Mouse (Mus musculus) limb, embryonic 14.5 days (tissue): Measurements from ENCODE around the gene Slc5a5. TPM values are rescaled to one million over a fixed set of nuclear protein-coding genes. Genes with fewer than 3 reads are reported as not detected.
A peak's percentile ranks its signal among the peaks of the same experiment; 100 is the strongest.

Experiments used
- ATAC-seq: fragments of 200-750 bp; cut with Nextera tagmentation; 2 replicates; pipeline ENCODE4 v1.8.0; 2017; ENCODE audit warnings: low read depth, moderate number of reproducible peaks, moderate TSS enrichment; ENCODE audit not compliant: low FRiP score
- DNase-seq: peaks from one replicate; pipeline ENCODE4 v3.0.0-alpha.2; 2015; ENCODE audit warnings: low spot score
- H3K27ac ChIP-seq: fragments of 300-500 bp; sonication (generic); replicated peaks from 2 replicates; pipeline ENCODE4 v1.5.1; 2014; ENCODE audit warnings: low read depth, mild to moderate bottlenecking, low read length, moderate library complexity, mixed read lengths
- H3K27me3 ChIP-seq: fragments of 300-500 bp; sonication (generic); 2 replicates; pipeline ENCODE4 v1.6.1; 2014; ENCODE audit warnings: low read length, mixed read lengths; ENCODE audit not compliant: control insufficient read depth, insufficient read depth
- H3K36me3 ChIP-seq: fragments of 300-500 bp; sonication (generic); 2 replicates; pipeline ENCODE4 v1.6.1; 2014; ENCODE audit warnings: mild to moderate bottlenecking, low read length, moderate library complexity, mixed read lengths; ENCODE audit not compliant: control insufficient read depth, insufficient read depth
- H3K4me1 ChIP-seq: fragments of 300-500 bp; sonication (generic); 2 replicates; pipeline ENCODE4 v1.6.1; 2014; ENCODE audit warnings: antibody characterized with exemption, low read length, mixed read lengths; ENCODE audit not compliant: control insufficient read depth, insufficient read depth
- H3K4me2 ChIP-seq: fragments of 300-500 bp; sonication (generic); replicated peaks from 2 replicates; pipeline ENCODE4 v1.6.1; 2014; ENCODE audit warnings: low read depth, mild to moderate bottlenecking, low read length, moderate library complexity; ENCODE audit not compliant: severe bottlenecking
- H3K4me3 ChIP-seq: fragments of 300-500 bp; sonication (generic); replicated peaks from 2 replicates; pipeline ENCODE4 v1.5.1; 2014; ENCODE audit warnings: low read length
- H3K9ac ChIP-seq: fragments of 300-500 bp; sonication (generic); 2 replicates; pipeline ENCODE4 v1.6.1; 2014; ENCODE audit warnings: mild to moderate bottlenecking, low read depth, low read length, moderate library complexity; ENCODE audit not compliant: severe bottlenecking
- H3K9me3 ChIP-seq: fragments of 300-500 bp; sonication (generic); 2 replicates; pipeline ENCODE4 v1.6.1; 2016; ENCODE audit warnings: low read length; ENCODE audit not compliant: control insufficient read depth
- POLR2A ChIP-seq: fragments of 200-500 bp; IDR thresholded peaks from 2 replicates; pipeline ENCODE4 v1.8.0; 2012; ENCODE audit warnings: inconsistent platforms, mild to moderate bottlenecking, moderate library complexity, borderline replicate concordance; ENCODE audit not compliant: insufficient read depth, insufficient read length; ENCODE audit errors: extremely low read depth
- WGBS: fragments of 180-500 bp; shearing (Covaris S2); extraction: QIAGEN DNeasy Blood & Tissue Kit; methylation state at CpG from one replicate; pipeline ENCODE4 v1.1.7; 2014; 5-methylcytosine and 5-hydroxymethylcytosine counted together
- polyA plus RNA-seq, 2 experiments: library from polyadenylated mRNA; depleted of rRNA in 1 of 2; stranded (reverse) in 1 of 2; unstranded in 1 of 2; fragments of >200 nt; fragmentation: Nextera tagmentation in 1 of 2; extraction: Ambion mirVana in 1 of 2; gene quantifications; 2 replicates each; pipeline versions ENCODE4 v1.2.1 to v1.2.3; 2012 to 2014

The Slc5a5 gene
- polyA plus RNA-seq, 2 experiments = 0.83 to 1.4 TPM

DNA sequence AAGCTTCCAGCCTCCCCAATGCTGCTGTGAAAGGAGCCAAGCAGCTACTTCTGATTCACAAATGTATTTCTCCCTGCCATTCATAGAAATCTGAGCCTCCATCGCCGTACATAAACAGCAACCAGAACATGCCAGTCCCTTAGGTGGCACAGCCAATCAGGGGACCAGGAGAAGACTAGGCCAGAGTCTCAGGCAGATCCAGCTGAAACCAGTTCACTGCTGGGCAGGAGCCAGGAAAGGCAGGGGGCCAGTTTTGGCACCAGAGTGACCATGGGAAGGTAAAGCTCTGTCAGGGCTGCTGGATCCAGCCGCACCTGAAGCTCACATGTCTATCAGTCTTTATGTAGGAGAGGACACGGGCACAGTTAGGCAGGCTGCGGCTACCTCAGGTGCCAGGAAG, 1.9 kb downstream of the Slc5a5 start:
- no peak for DNase-seq
- Histone ChIP-seq H3K9ac (no peak overlapping the region), H3K27ac (no peak overlapping the region), H3K27me3 (peaks cover 33% of the 10 kb centered on the region), H3K4me3 (no peak overlapping the region), H3K4me2 (no peak overlapping the region), H3K4me1 (peaks cover 3% of the 10 kb centered on the region; the same call in 1 of the 2 replicates), H3K9me3 (no peaks in the 10 kb centered on the region), H3K36me3 (peaks cover 27% of the 10 kb centered on the region)
- ATAC-seq = no peak
- WGBS = 88% methylated on average over 5 of the region's 5 CpGs
- no peak for TF ChIP-seq POLR2A

DNA sequence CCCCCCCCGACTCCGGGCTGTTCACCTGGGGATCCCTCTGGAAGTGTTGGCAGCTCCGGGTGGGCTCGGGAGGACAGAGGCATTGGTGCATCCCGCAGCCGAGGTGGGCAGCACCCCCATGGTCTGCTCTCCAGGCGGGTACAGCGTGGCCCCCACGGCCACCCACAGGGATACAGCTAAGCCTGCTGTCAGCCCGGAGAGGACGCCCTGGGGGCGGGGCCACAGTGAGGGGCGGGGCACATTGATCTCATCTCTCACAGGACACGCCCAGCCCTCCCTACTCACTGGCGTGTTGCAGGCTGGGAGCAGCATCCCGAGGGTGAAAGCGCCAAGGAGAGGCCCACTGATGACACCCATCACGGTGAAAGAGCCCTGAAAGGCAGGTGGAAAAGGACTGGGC, 4.9 kb downstream of the Slc5a5 start:
- no peak for DNase-seq
- H3K27ac ChIP-seq = no peak overlapping the region
- no peak for ATAC-seq
- no peak overlapping the region for H3K4me3 ChIP-seq
- H3K9me3 ChIP-seq = no peaks in the 10 kb centered on the region
- TF ChIP-seq POLR2A = no peak
- WGBS = 3% methylated on average over 12 of the region's 18 CpGs
- no peaks in the 10 kb centered on the region for H3K36me3 ChIP-seq
- peaks cover 22% of the 10 kb centered on the region for H3K27me3 ChIP-seq
- H3K4me1 ChIP-seq = peaks cover 3% of the 10 kb centered on the region; the same call in 1 of the 2 replicates
- no peak overlapping the region for H3K9ac ChIP-seq
- H3K4me2 ChIP-seq = no peak overlapping the region

DNA sequence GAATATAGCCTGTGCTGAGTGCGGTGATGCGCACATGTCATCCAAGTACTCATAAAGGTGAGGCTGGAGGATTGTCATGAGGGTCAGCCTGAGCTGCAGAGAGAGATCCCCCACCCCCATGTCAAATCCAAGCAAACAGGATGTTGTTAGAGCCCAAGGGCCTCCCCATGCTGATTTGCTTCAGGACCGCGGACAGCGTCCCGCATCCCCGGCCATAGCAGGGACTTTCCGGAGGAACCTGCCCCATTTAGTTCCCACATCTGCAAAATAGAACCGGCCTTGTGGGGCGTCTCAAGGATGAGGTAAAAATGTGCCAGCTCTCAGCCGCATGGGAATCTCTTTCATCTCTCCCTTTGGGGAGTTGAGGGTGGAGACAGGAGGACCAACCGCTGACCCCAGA, 6.9 kb downstream of the Slc5a5 start:
- Histone ChIP-seq H3K27me3 (0 out of 2 replicates have a peak, but pooled peaks cover 2% of the 10 kb centered on the region), H3K36me3 (no peaks in the 10 kb centered on the region), H3K4me3 (no peak overlapping the region), H3K4me2 (no peak overlapping the region), H3K4me1 (peaks cover 2% of the 10 kb centered on the region; the same call in 1 of the 2 replicates), H3K27ac (no peak overlapping the region), H3K9ac (no peak overlapping the region), H3K9me3 (no peaks in the 10 kb centered on the region)
- TF ChIP-seq POLR2A = no peak
- DNase-seq (peak; percentile 60), ATAC-seq (no peak)
- WGBS = 16% methylated on average over 12 of the region's 12 CpGs

DNA sequence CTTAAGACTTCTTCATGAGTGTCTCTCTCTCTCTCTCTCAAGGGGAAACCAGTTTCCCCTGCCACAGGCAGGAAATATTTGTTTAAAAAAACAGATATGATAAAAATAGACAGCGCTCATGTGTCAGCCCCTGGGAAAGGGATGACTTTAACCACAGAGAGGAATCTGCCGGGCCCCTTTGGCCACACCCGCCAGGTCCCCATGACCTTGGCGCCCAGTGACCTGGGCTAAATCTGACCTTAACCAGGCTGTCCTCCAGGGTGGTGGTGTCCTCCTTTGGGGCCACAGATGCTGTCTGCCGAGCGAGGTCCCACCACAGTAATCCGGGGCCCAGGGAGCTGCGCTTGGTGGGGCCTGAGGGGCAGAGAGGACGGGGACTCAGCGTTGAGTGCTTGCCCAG, 7.9 kb downstream of the Slc5a5 start:
- Histone ChIP-seq H3K36me3 (no peaks in the 10 kb centered on the region), H3K27ac (no peak overlapping the region), H3K27me3 (no peaks in the 10 kb centered on the region), H3K4me3 (no peak overlapping the region), H3K9ac (no peak overlapping the region), H3K4me2 (no peak overlapping the region), H3K9me3 (no peaks in the 10 kb centered on the region), H3K4me1 (peaks cover 11% of the 10 kb centered on the region)
- no peak for ATAC-seq
- 84% methylated on average over 10 of the region's 10 CpGs for WGBS
- no peak for TF ChIP-seq POLR2A
- no peak for DNase-seq

DNA sequence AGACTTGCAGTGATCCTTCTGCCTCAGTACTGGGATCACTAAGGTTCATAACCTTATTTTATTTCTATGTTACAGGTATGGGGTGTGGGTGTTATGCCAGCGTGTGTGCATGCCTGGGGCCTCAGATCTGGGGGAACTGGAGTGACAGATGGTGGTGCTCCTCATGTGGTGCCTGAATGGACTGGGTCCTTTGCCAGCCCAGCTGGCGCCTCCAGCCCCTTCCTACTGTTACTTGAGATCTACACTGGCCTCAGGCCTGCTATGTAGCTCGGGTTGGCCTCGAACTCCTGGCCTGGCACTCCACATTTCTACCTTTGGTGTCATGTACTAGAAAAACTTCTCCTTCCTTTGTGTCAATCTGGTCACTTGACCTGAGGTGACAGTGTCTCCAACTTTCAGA, 8.4 kb downstream of the Slc5a5 start:
- no peak overlapping the region for H3K9ac ChIP-seq
- no peak for TF ChIP-seq POLR2A
- no peak for ATAC-seq
- H3K4me3 ChIP-seq = no peak overlapping the region
- H3K27me3 ChIP-seq = no peaks in the 10 kb centered on the region
- H3K4me1 ChIP-seq = peaks cover 13% of the 10 kb centered on the region
- no peaks in the 10 kb centered on the region for H3K9me3 ChIP-seq
- H3K4me2 ChIP-seq = no peak overlapping the region
- H3K36me3 ChIP-seq = no peaks in the 10 kb centered on the region
- WGBS = 81% methylated on average over 4 of the region's 4 CpGs
- no peak for DNase-seq
- no peak overlapping the region for H3K27ac ChIP-seq

DNA sequence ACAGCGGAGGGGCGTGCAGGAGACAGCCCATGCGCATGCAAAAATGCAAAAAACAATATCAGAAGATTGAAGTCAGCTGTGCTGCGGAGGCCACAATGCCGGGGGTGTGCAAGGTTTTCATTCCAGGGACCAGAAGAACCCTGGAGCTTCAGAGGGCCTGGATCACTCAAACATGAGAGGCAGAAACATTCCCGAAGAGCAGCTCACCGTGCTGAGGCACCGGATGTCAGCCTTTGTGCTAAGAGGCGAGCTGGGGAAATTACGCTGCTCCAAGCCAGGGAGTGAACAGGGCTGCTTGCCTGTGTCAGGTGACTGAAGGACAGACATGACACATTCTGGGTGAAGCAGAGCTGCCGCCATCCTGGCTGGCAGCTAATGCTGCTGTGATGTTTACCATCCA, 12.0 kb downstream of the Slc5a5 start:
- ATAC-seq (no peak), DNase-seq (no peak)
- Histone ChIP-seq H3K27me3 (no peaks in the 10 kb centered on the region), H3K36me3 (no peaks in the 10 kb centered on the region), H3K9me3 (no peaks in the 10 kb centered on the region), H3K4me2 (peak overlapping the region; percentile 10; the same call in 1 of the 2 replicates), H3K4me3 (no peak overlapping the region), H3K4me1 (peaks cover 13% of the 10 kb centered on the region), H3K27ac (peak overlapping the region; percentile 33; the same call in 1 of the 2 replicates), H3K9ac (peak overlapping the region; percentile 28; the same call in 1 of the 2 replicates)
- WGBS = 26% methylated on average over 11 of the region's 11 CpGs
- TF ChIP-seq POLR2A = no peak
